Mouse (Mus musculus): ENCODE data around the gene Pold2. TPM values are rescaled to one million over a fixed set of nuclear protein-coding genes. Genes with fewer than 3 reads are reported as not detected.

The Pold2 gene
- total and polyA plus RNA-seq, 3 experiments: 261 to 366 TPM; not detected in 1

GRCm38 (mm10) chr11:5827931-5828330, 50.2 kb downstream of the Pold2 start:
- H3K79me2 ChIP-seq (ENCODE audit: control insufficient read depth, insufficient read depth, low read length, poor library complexity): no peaks in the 10 kb centered on the region
- TF ChIP-seq RCOR1 (IDR thresholded peaks at IDR 0.05; ENCODE audit: low read depth, low read length): 0 out of 2 replicates have a peak, but pooled peaks have one; percentile 37
- TF ChIP-seq MAFK (IDR thresholded peaks at IDR 0.05; ENCODE audit: borderline replicate concordance, low read depth, low read length): no peak
- peak; percentile 89 for TF ChIP-seq GATA1 (IDR thresholded peaks at IDR 0.05; ENCODE audit: low read depth, low read length)
- TF ChIP-seq TBP (IDR thresholded peaks at IDR 0.05; ENCODE audit: low read depth, low read length): no peak
- no peak for TF ChIP-seq POLR2AphosphoS2 (IDR thresholded peaks at IDR 0.05; ENCODE audit: low read length)
- no peak for TF ChIP-seq RAD21 (IDR thresholded peaks at IDR 0.05; ENCODE audit: low read depth, low read length)
- no peak for TF ChIP-seq CHD1 (IDR thresholded peaks at IDR 0.05; ENCODE audit: low read depth, low read length)
- TF ChIP-seq EP300 (IDR thresholded peaks at IDR 0.05; ENCODE audit: low read depth in 1 of 2, low read length in 2 of 2): peak; percentile 65
- TF ChIP-seq ZC3H11A (IDR thresholded peaks at IDR 0.05; ENCODE audit: low read depth, low read length): no peak
- no peak for TF ChIP-seq USF1 (IDR thresholded peaks at IDR 0.05; ENCODE audit: low read depth, low read length)
- TF ChIP-seq ETS1 (IDR thresholded peaks at IDR 0.05; ENCODE audit: low read depth, low read length): peak; percentile 86
- no peak for TF ChIP-seq E2F4 (IDR thresholded peaks at IDR 0.05; ENCODE audit: borderline replicate concordance, low read depth, low read length)
- peak; percentile 81 for TF ChIP-seq TCF12 (IDR thresholded peaks at IDR 0.05; ENCODE audit: low read depth, low read length)
- TF ChIP-seq ZNF384 (IDR thresholded peaks at IDR 0.05; ENCODE audit: low read depth, low read length): no peak
- peak; percentile 55; the same call in 1 of the 2 replicates for TF ChIP-seq SIN3A (IDR thresholded peaks at IDR 0.05; ENCODE audit: low read length)
- peak; percentile 27; the same call in 1 of the 2 replicates for TF ChIP-seq TAL1 (IDR thresholded peaks at IDR 0.05; ENCODE audit: low read length)
- H3K9me3 ChIP-seq (replicated peaks; ENCODE audit: insufficient read depth, low read length): no peaks in the 10 kb centered on the region
- H3K4me1 ChIP-seq (ENCODE audit: control insufficient read depth in 1 of 2, insufficient read depth in 2 of 2, low read length in 2 of 2): peaks cover 11 to 16% of the 10 kb centered on the region in 2 experiments
- DNase-seq (ENCODE audit: low read depth, low spot score): no peak
- peaks cover 10 to 14% of the 10 kb centered on the region in 2 experiments for H3K36me3 ChIP-seq (ENCODE audit: control insufficient read depth in 1 of 2, insufficient read depth in 2 of 2, low read length in 2 of 2)
- no peak overlapping the region for H3K27ac ChIP-seq (ENCODE audit: control insufficient read depth, low read depth, low read length)
- H3K4me3 ChIP-seq (ENCODE audit: control insufficient read depth in 1 of 2, insufficient read depth in 1 of 2, low read depth in 2 of 2, low read length in 2 of 2): no peak overlapping the region
- H3K27me3 ChIP-seq (ENCODE audit: control insufficient read depth in 1 of 2, insufficient read depth in 2 of 2, low read length in 2 of 2): no peaks in the 10 kb centered on the region
- H3K9ac ChIP-seq (ENCODE audit: control insufficient read depth, low read depth, low read length, poor library complexity, severe bottlenecking): no peak overlapping the region

GRCm38 (mm10) chr11:5825432-5825831, 52.7 kb downstream of the Pold2 start:
- TF ChIP-seq USF1 (IDR thresholded peaks at IDR 0.05; ENCODE audit: low read depth, low read length): no peak
- no peak for TF ChIP-seq ZC3H11A (IDR thresholded peaks at IDR 0.05; ENCODE audit: low read depth, low read length)
- TF ChIP-seq NELFE (IDR thresholded peaks at IDR 0.05; ENCODE audit: low read depth, low read length): no peak
- TF ChIP-seq TBP (IDR thresholded peaks at IDR 0.05; ENCODE audit: low read depth, low read length): no peak
- TF ChIP-seq SMC3 (IDR thresholded peaks at IDR 0.05; ENCODE audit: low read depth, low read length): no peak
- TF ChIP-seq MXI1 (IDR thresholded peaks at IDR 0.05; ENCODE audit: low read depth, low read length): no peak
- TF ChIP-seq CHD2 (IDR thresholded peaks at IDR 0.05; ENCODE audit: low read length): no peak
- no peak for TF ChIP-seq TCF12 (IDR thresholded peaks at IDR 0.05; ENCODE audit: low read depth, low read length)
- TF ChIP-seq MAFK (IDR thresholded peaks at IDR 0.05; ENCODE audit: borderline replicate concordance, low read depth, low read length): no peak
- TF ChIP-seq ZKSCAN1 (IDR thresholded peaks at IDR 0.05; ENCODE audit: low read depth, low read length): no peak
- no peak for TF ChIP-seq KAT2A (conservative IDR thresholded peaks at IDR 0.05; ENCODE audit: low read depth, low read length)
- TF ChIP-seq MEF2A (IDR thresholded peaks at IDR 0.05; ENCODE audit: extremely low read depth, insufficient replicate concordance, low read depth, low read length, poor library complexity, severe bottlenecking): no peak
- no peak for DNase-seq (ENCODE audit: low read depth, low spot score)
- Histone ChIP-seq H3K27me3 (ENCODE audit: control insufficient read depth in 1 of 2, insufficient read depth in 2 of 2, low read length in 2 of 2) (no peaks in the 10 kb centered on the region), H3K27ac (ENCODE audit: control insufficient read depth, low read depth, low read length) (no peak overlapping the region), H3K9me3 (replicated peaks; ENCODE audit: insufficient read depth, low read length) (no peaks in the 10 kb centered on the region), H3K79me2 (ENCODE audit: control insufficient read depth, insufficient read depth, low read length, poor library complexity) (no peaks in the 10 kb centered on the region), H3K9ac (ENCODE audit: control insufficient read depth, low read depth, low read length, poor library complexity, severe bottlenecking) (no peak overlapping the region), H3K4me1 (ENCODE audit: control insufficient read depth in 1 of 2, insufficient read depth in 2 of 2, low read length in 2 of 2) (peaks cover 11 to 18% of the 10 kb centered on the region in 2 experiments), H3K36me3 (ENCODE audit: control insufficient read depth in 1 of 2, insufficient read depth in 2 of 2, low read length in 2 of 2) (peaks cover 5 to 18% of the 10 kb centered on the region in 2 experiments), H3K4me3 (ENCODE audit: control insufficient read depth in 1 of 2, insufficient read depth in 1 of 2, low read depth in 2 of 2, low read length in 2 of 2) (no peak overlapping the region)

Data from MEL (cell line).